Mouse (Mus musculus) brown adipose tissue, adult 24 weeks (tissue): Measurements from ENCODE around the gene Stat2. TPM values are rescaled to one million over a fixed set of nuclear protein-coding genes. Genes with fewer than 3 reads are reported as not detected.

Source experiments
- H3K27ac ChIP-seq: fragments of 200-500 bp; replicated peaks from 2 replicates; pipeline ENCODE4 v1.5.1; 2012; ENCODE audit warnings: low read depth, mild to moderate bottlenecking, low read length
- H3K4me1 ChIP-seq: fragments of 200-500 bp; 2 replicates; pipeline ENCODE4 v1.6.1; 2012; ENCODE audit warnings: low read length, mixed read lengths; ENCODE audit not compliant: control insufficient read depth, insufficient read depth, insufficient read length
- H3K4me3 ChIP-seq: fragments of 200-500 bp; 2 replicates; pipeline ENCODE4 v1.5.1; 2012; ENCODE audit warnings: low read depth, mild to moderate bottlenecking, low read length, moderate library complexity; ENCODE audit not compliant: insufficient read depth
- polyA plus RNA-seq: library from polyadenylated mRNA; stranded (reverse); fragments of >200 nt; gene quantifications from 2 replicates; pipeline ENCODE4 v1.2.4, GENCODE M21; 2012; ENCODE audit not compliant: missing spikeins, insufficient read depth, insufficient read length

Stat2 gene
- polyA plus RNA-seq, result 5.4 and 5.5 TPM in 2 replicates

DNA sequence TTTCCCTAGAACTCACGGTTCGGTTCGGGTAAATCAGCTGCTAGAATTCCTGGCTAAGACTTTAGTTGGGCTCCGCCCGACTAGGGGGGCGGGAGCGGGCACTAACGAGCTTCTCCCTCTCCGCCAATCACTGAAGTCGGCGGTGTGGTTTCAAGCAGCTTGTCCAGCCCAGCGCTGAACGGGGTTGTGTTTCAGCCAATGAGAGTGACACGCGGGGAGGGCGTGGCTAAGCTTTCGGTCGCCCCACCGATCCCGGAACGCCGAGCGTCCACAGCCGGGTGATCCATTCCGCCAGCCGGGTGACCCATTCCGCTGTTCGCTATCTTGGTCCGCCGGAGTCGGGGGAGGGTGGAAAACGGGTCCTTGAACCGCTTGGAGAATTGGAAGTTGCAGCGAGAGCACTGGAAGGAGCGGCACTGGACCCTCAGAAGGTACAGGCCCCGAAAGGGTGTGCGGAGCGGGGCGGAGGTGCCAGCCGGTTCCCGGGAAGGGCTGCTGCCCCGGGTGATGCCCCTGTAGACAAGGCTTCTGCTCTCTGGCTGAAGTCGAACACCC, at the start of gene Stat2:
TSS of gene Stat2 (plus strand) at position 273 of the 555 bp plus-strand sequence.
- H3K4me1 ChIP-seq, result peaks cover 4% of the 10 kb centered on the region
- peak within 1 kb of the TSS; percentile 70 for H3K27ac ChIP-seq
- peak within 1 kb of the TSS; percentile 87 for H3K4me3 ChIP-seq

DNA sequence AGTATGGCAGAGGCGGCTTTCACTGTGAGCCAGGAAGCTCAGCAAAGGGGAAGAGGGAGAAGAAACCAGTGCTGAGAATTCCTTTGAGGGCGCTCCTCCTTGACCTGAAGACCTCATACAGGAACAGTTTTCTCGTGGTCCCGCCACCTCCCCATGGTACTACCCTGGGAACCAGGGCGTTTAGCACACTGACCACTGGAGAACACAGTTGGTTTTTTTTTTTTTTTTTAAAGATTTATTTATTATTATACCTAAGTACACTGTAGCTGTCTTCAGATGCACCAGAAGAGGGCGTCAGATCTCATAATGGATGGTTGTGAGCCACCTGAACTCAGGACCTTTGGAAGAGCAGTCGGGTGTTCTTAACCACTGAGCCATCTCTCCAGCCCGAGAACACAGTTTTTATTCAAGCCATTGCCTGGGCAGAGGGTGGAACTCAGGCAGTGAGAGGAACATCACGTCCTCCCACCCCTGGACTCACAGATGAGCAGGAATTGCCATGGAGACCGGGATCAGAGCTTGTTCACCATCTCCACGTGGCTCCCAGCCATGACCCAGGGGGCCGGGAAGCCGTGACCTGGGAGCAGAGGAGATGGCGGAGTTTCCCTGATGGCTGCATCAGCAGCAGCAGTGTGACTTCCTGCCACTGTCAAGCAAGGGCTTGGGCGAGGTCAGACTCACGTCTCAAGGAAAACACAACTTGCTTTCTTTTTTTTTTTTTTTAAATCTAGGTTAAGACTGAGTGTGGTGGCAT, 48.6 kb upstream of the Stat2 start:
- no peak overlapping the region for H3K4me3 ChIP-seq
- no peaks in the 10 kb centered on the region for H3K4me1 ChIP-seq
- H3K27ac ChIP-seq, result no peak overlapping the region

DNA sequence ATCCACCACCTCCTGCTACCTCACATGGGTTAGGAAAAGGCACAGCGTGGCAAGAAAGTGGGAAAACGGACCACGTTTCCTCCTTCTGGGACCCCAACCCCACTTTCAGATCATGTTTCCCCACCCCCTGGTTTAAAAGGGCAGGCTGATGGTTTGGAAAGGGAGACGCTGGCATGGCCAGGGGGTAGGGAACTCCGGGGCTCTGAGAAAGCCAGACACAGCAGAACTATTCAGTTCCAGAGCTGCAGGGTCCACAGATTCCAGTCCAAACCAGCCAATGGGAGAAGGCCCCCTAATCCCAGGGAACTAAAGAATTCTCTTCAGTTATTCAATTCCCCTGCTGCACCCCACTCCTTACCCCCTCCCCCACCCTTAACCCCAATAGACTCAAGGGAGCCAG, 45.3 kb upstream of the Stat2 start:
- Histone ChIP-seq H3K27ac (no peak overlapping the region), H3K4me3 (no peak overlapping the region), H3K4me1 (no peaks in the 10 kb centered on the region)

DNA sequence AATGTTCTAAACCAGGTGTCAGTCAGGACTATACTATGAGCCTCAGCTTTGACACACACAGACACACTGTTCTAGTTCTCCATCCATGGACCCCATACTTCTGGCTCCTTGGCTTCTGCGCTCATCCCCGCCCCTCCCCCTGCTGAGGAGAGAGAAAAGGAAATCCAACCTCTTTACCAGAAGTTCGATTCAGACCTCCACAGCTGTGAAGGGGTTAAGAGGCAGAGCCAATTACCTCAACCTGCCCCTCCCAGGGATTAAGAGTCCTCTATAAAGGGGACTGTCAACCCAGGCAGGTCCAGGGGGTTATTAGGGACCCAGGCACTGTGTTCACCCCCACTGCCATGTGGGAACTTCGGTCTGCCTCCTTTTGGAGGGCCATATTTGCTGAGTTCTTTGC, 44.8 kb upstream of the Stat2 start, which contains the start of gene Mip:
TSS of gene Mip (plus strand) at position 301 of the 400 bp plus-strand sequence.
- H3K4me1 ChIP-seq, result no peaks in the 10 kb centered on the region
- H3K27ac ChIP-seq, result no peak within 1 kb of the TSS
- no peak within 1 kb of the TSS for H3K4me3 ChIP-seq

DNA sequence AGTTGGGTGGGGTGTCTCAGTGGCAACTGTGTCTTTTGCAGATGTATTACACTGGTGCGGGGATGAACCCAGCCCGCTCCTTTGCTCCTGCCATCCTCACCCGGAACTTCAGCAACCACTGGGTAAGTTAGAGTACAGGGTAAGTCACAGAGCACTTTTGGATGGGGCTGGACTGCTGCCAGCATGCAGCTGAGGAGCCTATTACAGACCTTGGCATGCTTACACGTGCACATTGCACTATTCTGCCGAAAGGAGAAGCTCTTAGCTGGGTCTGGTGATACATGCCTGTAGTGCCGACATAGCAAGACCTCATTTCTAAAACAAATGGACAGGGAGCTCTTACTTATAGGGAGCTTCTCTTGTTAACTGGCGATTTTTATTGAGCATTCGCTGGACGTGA, 42.8 kb upstream of the Stat2 start:
- H3K27ac ChIP-seq, result no peak overlapping the region
- no peak overlapping the region for H3K4me3 ChIP-seq
- H3K4me1 ChIP-seq, result no peaks in the 10 kb centered on the region

DNA sequence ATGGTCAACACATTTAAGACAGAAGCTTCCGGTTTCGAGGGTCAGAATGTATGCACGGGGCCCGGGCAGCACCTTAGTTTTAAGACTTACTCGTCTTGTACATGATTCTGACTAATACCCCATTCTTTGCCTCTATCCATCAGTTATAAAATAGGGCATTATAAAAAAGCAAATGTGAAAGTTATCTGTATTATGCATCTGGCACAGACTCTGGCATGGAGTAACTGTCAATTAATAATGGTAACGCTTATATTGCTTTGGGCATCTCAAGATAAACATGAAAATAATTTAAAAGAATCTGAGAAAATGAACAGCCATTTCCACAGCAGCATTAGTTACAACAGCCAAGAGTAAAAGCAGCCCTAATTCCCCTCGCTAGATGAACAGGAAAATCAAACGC, 42.4 kb upstream of the Stat2 start:
- Histone ChIP-seq H3K27ac (no peak overlapping the region), H3K4me3 (no peak overlapping the region), H3K4me1 (no peaks in the 10 kb centered on the region)

DNA sequence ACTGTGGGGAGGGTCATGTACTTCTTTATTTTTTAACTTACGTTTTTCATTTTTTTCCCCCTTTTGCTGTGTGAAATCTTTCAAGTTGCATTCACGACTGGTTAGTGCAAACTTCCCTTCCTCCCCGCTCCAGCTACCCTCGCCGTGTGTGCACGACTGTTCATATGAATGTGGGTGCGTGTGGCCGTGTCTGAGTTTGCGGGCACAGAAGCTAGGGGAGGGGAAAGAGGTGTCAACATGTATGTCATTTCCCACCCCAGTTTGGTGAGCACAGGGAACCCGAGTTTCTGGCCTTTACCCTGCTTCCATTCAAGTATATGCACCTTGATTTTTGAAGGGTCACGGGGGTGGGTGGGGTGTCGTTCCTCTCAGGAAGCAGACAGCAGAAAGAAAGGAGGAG, 39.8 kb upstream of the Stat2 start:
- H3K4me1 ChIP-seq, result no peaks in the 10 kb centered on the region
- H3K4me3 ChIP-seq, result no peak overlapping the region
- H3K27ac ChIP-seq, result no peak overlapping the region

DNA sequence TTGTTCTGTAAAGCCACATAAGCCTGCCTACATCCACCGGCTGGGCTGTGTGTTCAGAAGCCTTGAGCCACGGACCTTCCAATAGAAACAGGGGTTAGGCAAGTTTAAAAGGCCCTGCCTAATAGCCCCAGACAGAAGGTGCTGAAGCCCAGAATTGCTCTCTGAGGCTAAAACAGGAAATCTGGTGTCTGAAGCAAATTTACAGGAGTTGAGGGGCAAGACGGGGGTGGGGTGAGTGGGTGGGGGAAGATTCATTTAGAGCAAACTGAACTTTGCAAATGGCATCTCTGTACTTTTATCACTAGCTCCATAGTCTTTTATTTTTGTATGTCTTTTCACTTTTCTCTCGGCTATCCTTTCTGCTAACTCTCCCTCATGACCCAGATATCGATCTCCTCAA, 39.2 kb upstream of the Stat2 start:
- H3K27ac ChIP-seq, result no peak overlapping the region
- peak overlapping the region; percentile 84; the same call in 1 of the 2 replicates for H3K4me3 ChIP-seq
- no peaks in the 10 kb centered on the region for H3K4me1 ChIP-seq

DNA sequence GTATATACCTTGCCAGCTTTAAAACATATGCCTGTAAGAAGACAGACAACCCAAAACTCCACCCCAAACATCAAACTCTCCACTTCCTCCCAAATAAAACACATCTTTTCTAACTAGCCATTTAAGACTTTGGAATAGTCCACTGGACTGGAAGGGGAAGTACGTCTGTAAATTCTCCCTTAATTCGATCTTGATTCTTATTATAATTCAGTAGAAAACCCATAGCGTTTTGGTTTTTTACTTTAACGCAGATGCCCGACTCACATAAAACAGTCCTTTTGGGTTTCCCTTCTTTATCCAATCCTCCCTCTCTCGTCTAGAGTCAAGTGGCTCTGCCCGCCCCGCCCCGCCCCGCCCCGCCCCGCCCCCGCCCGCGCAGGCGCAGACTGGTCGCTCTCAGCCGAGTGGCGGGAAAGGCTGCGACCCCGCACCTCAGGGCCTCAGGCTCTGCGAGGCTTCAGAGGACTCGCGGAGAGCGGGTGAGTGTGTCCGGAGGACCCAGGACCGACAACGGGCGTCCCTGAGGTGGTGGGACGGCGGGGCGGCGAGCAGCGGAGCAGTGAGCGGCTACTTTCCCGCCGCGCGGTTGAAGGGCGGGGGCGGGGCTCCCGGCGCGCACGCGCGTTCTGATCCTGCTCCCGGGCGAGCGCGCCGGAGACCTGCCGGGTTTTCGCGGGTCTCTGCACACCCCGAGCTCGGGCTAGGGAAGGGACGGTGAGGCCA, 38.5 kb upstream of the Stat2 start, which contains the start of gene Timeless:
TSS of gene Timeless (plus strand) at position 369 of the 723 bp plus-strand sequence.
- H3K4me3 ChIP-seq, result peak within 1 kb of the TSS; percentile 84
- H3K27ac ChIP-seq, result peak within 1 kb of the TSS; percentile 82
- no peaks in the 10 kb centered on the region for H3K4me1 ChIP-seq

DNA sequence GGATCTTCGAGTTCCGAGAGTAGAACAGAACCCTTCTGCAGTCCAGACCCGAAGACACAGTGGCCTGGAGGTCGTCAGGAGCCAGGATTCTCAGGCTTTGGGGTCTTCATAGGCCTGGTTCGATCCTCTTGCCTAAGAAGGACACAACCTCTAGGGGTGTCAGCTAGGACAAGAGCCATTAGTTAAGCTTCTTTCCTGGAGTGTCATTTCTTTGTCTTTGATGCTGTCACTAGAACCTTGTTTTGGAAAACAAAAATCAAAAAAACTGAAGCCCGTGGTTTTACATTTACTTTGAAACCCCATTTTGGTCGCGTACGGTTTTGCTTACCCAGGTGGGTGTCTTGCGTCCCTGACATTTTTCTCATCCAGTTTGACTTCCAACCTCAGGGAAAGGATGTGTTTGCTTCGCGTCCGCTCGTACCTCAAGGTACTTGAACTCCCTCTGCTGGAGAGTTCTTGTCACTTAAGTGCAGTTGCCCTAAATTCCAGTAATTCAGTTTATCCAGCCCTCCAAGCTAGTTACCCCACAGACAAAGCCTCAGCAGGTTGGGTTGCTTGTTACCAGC, 37.9 kb upstream of the Stat2 start:
- Histone ChIP-seq H3K4me1 (no peaks in the 10 kb centered on the region), H3K4me3 (peak overlapping the region; percentile 84), H3K27ac (peak overlapping the region; percentile 82)

DNA sequence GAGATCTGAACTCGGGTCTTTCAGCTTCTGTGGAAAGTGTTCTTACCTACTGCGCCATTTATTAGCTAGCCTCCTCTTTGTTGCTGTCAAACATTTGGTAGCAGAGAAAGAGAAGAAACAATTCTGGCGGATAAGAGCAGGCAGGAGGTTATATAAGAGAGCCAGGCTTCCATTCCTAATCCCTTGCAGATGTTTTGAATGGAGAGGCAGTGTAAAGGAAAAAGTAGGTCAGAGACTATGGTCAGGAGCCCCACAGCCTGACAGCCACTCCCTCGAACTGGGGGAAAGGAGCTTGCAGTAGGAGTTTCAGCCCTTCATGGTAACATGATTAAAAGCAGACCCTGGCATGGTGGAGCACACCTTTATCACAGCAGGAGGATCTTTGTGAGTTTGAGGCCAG, 34.0 kb upstream of the Stat2 start:
- no peaks in the 10 kb centered on the region for H3K4me1 ChIP-seq
- no peak overlapping the region for H3K27ac ChIP-seq
- H3K4me3 ChIP-seq, result no peak overlapping the region

DNA sequence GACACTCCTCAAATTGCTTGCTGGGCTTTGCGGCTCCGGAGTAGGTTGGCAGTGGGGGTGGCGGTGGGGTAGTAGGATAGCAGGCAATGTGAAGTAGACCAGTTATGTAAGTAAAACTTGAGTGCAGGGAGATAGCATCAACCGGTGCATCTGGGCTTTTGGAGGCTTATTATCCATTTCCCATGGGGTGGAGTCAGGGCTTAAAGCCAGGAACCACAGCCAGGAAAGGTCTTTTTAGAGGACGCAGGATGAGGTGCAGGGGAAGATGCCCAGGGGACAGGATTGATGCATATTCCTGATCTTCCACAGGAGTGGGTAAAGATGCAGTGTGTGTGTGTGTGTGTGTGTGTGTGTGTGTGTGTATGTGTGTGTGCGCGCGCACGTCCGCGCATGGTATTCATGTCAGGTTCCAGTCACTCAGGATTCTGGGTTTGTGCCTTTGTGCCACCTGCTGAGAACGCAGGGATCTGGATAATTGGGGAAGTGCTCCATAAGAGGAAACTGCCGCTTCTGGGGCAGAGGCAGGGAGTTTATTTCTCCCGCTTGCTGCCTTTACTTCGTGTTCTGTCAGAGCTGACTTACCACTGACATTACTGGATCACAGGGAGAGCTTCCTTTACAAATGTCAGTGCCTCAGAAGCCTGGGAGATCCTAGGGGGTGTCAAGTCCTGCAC, 32.4 kb upstream of the Stat2 start:
- peak overlapping the region; percentile 41 for H3K27ac ChIP-seq
- 0 out of 2 replicates have a peak overlapping the region, but pooled peaks have one; percentile 0 for H3K4me3 ChIP-seq
- H3K4me1 ChIP-seq, result peaks cover 2% of the 10 kb centered on the region; the same call in 1 of the 2 replicates

DNA sequence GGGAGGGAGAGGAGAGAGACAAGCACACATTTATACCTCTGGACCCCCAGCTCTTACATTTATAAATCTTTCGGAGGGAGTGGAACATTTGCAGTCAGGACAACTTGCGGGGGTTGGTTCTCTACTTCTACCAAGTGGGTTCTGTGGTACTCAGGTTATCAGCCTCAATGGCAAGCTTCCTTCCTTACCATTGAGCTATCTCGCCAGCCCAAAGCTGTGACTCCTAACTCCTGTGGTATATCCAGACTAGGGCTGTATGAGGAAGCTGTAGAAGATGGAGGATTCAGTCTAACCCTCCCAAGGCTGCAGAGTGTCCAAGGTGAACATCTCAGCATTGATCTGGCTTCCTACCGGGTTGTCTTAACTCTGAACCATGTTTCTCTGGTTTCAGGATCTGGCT, 31.2 kb upstream of the Stat2 start:
- Histone ChIP-seq H3K4me1 (peaks cover 10% of the 10 kb centered on the region), H3K4me3 (no peak overlapping the region), H3K27ac (no peak overlapping the region)

DNA sequence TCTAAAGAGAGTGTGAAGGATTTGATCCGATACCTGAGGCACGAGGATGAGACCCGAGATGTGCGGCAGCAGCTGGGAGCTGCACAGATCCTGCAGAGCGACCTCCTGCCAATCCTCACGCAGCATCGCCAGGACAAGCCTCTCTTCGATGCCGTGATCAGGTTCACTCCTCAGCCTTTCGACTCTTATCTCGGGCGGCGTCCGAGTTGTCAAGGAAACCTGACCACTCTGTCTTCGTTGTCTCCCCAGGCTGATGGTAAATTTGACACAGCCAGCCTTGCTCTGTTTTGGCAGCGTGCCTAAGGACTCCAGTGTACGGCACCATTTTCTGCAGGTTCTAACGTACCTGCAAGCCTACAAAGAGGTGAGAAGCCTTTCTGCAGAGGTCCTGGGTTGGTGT, 30.2 kb upstream of the Stat2 start:
- Histone ChIP-seq H3K4me3 (no peak overlapping the region), H3K4me1 (peaks cover 11% of the 10 kb centered on the region), H3K27ac (no peak overlapping the region)

DNA sequence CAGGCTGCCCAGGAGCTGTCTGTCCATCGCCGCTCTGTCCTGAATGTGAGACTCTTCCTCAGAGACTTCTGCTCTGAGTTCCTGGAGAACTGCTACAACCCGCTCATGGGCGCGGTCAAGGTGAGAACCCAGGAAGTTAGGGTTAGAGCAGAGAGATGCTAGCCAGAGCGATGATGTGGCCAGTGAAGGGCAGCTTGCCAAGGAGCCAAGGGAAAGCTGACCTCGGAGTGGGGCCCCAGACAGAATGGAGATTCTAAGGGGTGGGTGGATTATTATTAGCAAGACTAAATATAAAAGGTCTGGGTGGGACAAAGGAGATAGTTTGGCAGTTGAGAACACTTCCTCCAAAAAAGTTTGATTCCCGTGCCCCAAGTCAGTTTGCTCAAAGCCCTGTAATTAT, 27.1 kb upstream of the Stat2 start:
- Histone ChIP-seq H3K27ac (peak overlapping the region; percentile 32; the same call in 1 of the 2 replicates), H3K4me1 (peaks cover 22% of the 10 kb centered on the region), H3K4me3 (no peak overlapping the region)
